ENCODE assay signal across 14 mouse cellular contexts in the genomic region with DNA sequence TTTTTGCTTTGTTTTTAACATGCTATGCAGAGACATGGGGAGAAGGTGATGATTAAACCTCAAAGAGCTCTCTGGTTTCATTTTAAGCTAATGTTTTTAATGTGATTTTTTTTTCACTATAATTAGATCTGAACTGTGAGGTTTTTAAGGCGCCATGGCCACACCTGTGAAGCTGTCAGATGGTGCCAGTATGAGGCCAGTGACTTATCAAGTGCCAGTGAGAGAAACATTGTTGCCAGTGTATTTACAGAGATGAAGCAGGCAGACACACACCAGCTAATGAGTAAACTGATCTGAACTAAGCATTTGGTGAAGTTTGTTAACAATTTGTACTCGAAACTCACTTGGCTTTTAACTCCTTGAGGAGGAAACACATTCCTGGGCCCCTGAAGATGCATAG.
"Had no signal": no experiment of that assay in that cellular context is flagged by ENCODE, and none has a peak within 500 bp of the region (broad histone marks: within the 10 kb centered on the region; RNA-seq: fewer than 3 reads in every experiment).

No protein-coding gene starts in this region.

- H3K27ac ChIP-seq: lung, embryonic 15.5 days; macrophage; midbrain, embryonic 13.5 days; neural tube, embryonic 12.5 days; stomach, embryonic 15.5 days; stomach, postnatal 0 days had no signal

- DNase-seq: lung, adult 2 months; lung, postnatal 14 days; lung, postnatal 36 days; right cerebral cortex, postnatal 14 days; thymus, adult 2 months; thymus, postnatal 25 days; thymus, postnatal 4 days had no signal

- H3K4me3 ChIP-seq: lung, embryonic 15.5 days; megakaryocyte, embryonic 14.5 days; midbrain, embryonic 13.5 days; neural tube, embryonic 12.5 days; stomach, embryonic 15.5 days had no signal
